Mouse (Mus musculus) frontal cortex, adult (tissue): ENCODE results near the gene Rnaset2a.
"Not testable (repeated sequence)": the region's sequence is repeated elsewhere in the genome, so short reads cannot be mapped to it uniquely, and the experiment has no call there.

Source experiments
- ATAC-seq: cut with Nextera tagmentation; 2 replicates; pipeline ENCODE4 v1.9.2; 2017; ENCODE audit warnings: mild to moderate bottlenecking, moderate library complexity, mixed read lengths; ENCODE audit not compliant: low TSS enrichment

The Rnaset2a gene

GRCm38 (mm10) chr17:8138116-8138515 is 9.8 kb downstream of the Rnaset2a start:
- ATAC-seq = not testable (repeated sequence)

GRCm38 (mm10) chr17:8130849-8131248 is 17.0 kb downstream of the Rnaset2a start:
- ATAC-seq = not testable (repeated sequence)

DNA sequence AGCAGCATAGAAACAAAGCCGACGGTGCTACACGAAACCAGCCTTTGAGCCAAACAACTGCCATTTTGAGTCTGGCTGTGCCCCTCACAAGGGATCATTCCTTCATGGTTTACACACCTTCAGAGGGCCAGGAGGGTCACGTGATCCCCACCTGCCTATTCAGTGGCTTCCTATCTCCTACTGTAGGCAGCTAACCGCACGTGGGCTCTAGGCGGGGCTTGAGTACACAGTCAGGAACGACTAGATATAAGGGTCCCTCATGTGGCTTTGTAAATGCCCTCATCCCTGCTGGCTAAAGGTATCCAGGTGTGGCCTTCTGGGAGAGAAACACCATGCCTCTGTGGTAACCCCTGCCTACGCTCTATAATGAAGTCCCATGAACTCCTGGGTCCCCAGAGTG is 18.3 kb downstream of the Rnaset2a start:
- ATAC-seq = not testable (repeated sequence)

- not testable (repeated sequence) for ATAC-seq
Measured at GRCm38 (mm10) chr17:8128326-8128993, 19.4 kb downstream of the Rnaset2a start.

GRCm38 (mm10) chr17:8124586-8124985 is 23.3 kb downstream of the Rnaset2a start:
- ATAC-seq = not testable (repeated sequence)

DNA sequence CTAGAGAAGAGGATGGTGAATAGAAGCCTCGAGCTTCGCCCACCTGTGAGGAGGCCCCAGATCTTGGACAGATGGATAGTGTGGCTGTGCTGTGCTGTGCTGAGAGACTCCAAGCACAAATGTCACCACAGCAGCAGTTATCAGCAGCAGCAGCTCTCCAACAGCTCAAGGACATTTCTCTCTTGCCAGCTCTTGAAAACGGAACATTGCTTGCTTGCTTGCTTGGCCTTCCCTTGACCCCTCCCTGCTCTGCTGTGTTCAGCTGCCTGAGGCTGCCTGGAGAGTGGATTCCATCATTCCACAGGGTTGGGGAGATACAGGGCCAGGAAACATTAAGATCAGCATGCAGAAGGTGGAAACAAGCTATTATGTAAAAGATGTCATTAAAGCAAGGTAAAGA is 24.9 kb downstream of the Rnaset2a start:
- ATAC-seq = not testable (repeated sequence)

DNA sequence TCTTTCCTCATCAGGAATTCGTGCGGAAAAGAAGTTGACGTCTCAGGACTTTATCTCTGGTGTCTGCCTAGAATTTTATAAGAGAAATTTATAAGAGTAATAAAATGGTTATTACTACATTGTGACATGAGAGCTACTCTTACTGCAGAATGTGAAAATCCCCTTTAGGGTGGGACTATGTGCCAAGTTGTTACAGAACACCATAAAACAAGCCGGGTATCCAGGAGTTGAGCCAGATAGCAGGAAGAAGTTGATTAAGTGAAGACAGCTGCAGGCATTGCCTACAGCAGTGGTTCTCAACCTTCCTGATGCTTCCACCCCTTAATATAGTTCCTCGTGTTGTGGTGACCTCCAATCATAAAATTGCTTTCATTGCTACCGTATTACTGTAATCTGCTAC is 31.0 kb downstream of the Rnaset2a start:
- ATAC-seq = not testable (repeated sequence)

DNA sequence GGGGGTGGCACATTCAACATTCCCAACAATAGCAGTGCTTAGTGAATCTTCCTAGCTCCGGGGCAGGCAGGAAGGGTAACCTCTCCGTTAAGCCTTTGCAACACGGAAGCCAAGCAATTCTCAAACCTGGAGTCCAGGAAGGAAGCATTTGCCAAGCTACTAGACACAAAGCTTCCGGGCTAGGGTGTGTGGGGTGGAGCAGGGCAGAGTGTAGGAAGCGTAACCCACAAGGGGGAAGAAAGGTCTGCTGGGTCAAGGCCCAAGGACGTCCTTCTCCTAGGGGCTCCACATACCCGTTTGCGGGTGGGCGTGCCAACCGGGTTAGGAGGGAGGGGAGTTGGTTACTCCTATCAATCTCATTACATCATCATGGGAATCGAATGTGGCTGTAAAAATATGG is 31.5 kb downstream of the Rnaset2a start:
- ATAC-seq = not testable (repeated sequence)

DNA sequence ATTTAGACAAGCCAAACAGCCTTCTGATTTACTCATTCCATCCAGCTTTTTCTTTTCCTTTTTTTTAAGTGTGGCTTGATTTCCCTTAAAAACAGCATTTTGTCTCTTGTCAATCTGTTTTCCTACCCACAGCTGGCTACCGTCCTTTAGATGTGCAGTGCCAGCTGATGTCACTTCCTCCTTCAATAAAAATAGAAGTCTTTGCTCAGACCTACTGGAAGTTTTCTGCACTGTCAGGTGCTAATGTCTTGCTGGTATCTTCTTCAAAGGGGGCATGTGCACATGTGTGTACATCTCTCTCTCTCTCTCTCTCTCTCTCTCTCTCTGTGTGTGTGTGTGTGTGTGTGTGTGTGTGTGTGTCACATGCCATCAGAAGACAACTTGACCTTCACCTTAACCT is 35.7 kb downstream of the Rnaset2a start:
- ATAC-seq = not testable (repeated sequence)

GRCm38 (mm10) chr17:8101297-8101609 is 46.6 kb downstream of the Rnaset2a start:
- ATAC-seq = peak; percentile 67; the same call in 1 of the 2 replicates

DNA sequence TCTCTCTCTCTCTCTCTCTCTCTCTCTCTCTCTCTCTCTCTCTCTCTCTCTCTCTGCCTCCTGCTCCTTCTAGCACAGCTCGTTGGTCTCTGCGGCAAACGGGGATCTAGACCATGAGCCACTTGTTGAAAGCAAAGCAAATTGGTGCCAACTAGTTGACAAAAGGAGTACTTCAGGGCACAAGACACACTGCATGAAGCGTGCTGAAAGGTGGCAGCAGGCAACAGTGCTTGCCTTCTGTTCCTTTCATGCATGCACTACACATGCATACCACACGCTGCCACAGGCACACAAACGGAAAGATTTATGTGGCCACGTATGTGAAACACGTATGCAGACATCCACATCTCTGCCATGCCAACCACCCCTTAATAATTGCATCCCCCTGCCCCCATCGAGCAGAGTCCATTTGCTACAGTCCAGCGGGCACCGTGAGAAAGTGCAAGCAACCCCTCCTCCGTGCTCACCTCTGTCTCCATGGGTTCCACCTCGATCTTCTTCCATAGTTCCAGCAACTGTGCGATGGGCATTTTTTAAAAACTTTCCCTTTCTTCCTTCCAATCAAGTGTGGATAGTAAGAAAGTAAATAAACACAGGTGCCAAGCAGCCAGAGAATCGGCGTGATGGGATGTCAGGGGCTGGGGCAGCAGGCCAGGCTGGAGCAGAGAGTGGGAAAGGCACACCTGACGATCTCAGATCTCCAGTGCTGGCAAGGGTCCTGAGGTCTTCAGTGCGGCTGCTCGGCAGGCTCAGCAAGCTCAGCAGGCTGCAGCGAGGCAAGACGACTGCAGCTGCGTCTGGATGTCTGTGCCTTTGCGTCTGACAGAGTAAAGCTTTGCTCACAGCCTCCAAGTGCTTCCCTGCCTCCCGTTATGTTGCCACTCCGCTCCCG is 47.2 kb downstream of the Rnaset2a start:
- peak; percentile 77 for ATAC-seq

GRCm38 (mm10) chr17:8096199-8096598 is 51.7 kb downstream of the Rnaset2a start:
- not testable (repeated sequence) for ATAC-seq

- ATAC-seq = not testable (repeated sequence)
Measured at GRCm38 (mm10) chr17:8095653-8096052, 52.2 kb downstream of the Rnaset2a start.

DNA sequence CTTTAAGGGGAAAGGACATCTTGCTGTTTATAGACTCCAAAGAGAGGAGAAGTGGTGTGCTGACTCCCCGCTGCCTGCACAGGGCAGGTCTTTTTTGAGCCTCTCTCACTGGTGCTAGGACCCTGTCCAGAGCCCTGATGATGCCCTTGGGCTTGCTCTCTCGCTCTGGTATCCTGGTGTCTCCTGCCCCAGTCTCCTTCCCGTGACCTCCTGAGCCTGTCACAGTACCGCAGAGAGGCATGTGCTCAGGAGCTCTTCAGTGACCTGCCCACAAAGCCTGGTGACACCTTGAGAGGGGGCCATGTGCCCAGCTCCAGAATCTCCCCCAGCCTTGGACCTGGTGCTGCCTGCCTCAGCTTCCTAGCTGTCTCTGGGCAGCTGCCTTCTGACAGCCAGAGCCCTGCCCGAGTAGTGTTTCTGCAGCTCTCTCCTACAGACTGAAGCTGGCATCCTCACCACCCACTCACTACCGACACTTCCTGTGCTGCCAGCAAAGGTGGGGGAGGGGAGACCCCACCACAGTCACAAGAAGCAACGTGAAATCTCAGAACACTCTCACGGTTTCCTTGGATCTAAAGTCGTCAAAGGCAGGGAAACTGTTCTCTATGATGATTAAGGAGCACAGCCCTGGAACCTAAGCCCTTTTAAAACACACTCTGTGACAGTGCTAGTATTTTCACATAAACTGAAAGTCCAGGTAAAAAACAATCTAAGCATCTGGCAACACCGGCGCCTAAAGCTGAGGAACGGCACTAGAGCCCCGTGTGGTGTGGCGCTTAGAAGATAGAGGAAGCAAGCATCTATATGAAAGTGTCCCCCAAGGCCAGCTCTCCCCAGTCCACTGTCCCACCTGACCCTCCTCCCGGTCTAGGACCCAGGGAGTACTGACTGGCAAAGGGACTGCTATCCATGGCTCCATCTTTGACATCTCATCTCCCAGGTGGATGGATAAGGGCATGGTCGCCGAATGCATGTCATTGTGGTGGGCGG is 55.1 kb downstream of the Rnaset2a start:
- ATAC-seq = peak; percentile 80

- not testable (repeated sequence) for ATAC-seq
Measured at GRCm38 (mm10) chr17:8091320-8091719, 56.6 kb downstream of the Rnaset2a start.

- not testable (repeated sequence) for ATAC-seq
Measured at GRCm38 (mm10) chr17:8069847-8070246, 78.0 kb downstream of the Rnaset2a start.
